Mouse (Mus musculus) C2C12 (cell line): Measurements from ENCODE around the gene Ss18l2.

Experiments
- CEBPB ChIP-seq: IDR thresholded peaks from one replicate; pipeline ENCODE4 v1.6.1; 2011; ENCODE audit warnings: low read depth, mild to moderate bottlenecking, control low read depth, moderate library complexity
- CTCF ChIP-seq: IDR thresholded peaks from one replicate; pipeline ENCODE4 v1.5.1; 2011; ENCODE audit not compliant: control insufficient read depth, insufficient read depth, insufficient read length
- FOSL1 ChIP-seq: IDR thresholded peaks from one replicate; pipeline ENCODE4 v1.8.0; 2011; ENCODE audit warnings: mild to moderate bottlenecking, low read length; ENCODE audit not compliant: poor library complexity, insufficient read depth, severe bottlenecking
- MAX ChIP-seq: IDR thresholded peaks from one replicate; pipeline ENCODE4 v1.6.1; 2011; ENCODE audit warnings: mild to moderate bottlenecking, control low read depth
- MYOG ChIP-seq: IDR thresholded peaks from one replicate; pipeline ENCODE4 v1.6.1; 2011; ENCODE audit not compliant: control insufficient read depth, insufficient read length; ENCODE audit errors: extremely low read depth
- USF1 ChIP-seq: IDR thresholded peaks from one replicate; pipeline ENCODE4 v1.6.1; 2011; ENCODE audit warnings: low read depth, mild to moderate bottlenecking, control low read depth, moderate library complexity

DNA sequence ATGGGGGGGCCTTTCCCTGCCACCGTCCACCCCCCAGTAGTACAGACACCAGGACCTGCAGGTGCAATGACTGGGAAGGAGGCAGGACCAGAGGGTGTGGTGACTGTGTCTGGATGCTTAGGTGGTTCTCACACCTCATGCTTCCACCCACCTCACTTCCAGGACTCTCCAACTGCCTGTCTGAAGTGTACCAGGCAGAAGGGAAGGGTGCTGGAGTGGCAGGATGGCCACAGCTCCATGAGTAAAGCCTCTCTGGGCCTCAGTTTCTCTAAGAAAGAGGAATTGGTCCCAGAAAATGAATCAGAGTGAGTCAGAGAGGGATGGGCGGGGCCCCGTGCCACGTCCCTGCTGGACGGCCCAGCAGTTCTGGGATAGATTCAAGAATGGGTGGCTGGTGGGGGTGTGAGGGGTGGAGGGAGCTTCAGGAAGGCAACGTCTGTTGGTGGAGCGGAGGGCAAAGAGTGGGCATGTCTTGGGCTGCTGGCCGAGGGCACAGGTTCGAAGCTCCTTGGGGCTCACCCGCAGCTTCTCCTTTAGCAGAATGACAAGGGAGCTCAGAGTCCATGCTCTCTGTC lies 51.0 kb downstream of the Ss18l2 start:
- TF ChIP-seq CTCF, result no peak
- no peak for TF ChIP-seq USF1
- no peak for TF ChIP-seq MAX
- TF ChIP-seq FOSL1, result no peak
- TF ChIP-seq CEBPB, result no peak
- TF ChIP-seq MYOG, result no peak
